Mouse (Mus musculus) gastrocnemius, adult 8-10 months (tissue): Measurements from ENCODE around the gene Clmn. TPM values are rescaled to one million over a fixed set of nuclear protein-coding genes. Genes with fewer than 3 reads are reported as not detected.
A peak's percentile ranks its signal among the peaks of the same experiment; 100 is the strongest.

ENCODE experiments used
- DNase-seq, 2 experiments: peaks; one replicate each; pipeline ENCODE4 v3.0.0; 2022; ENCODE audit warnings: low spot score in 2 of 2
- total RNA-seq, 4 experiments: library from RNA; stranded (reverse); gene quantifications; 2 replicates each; pipeline ENCODE4 v1.2.4; 2022

Clmn gene
- total RNA-seq, 4 experiments from 2014 or later: 0.73 to 2.1 (median 1.5) TPM

DNA sequence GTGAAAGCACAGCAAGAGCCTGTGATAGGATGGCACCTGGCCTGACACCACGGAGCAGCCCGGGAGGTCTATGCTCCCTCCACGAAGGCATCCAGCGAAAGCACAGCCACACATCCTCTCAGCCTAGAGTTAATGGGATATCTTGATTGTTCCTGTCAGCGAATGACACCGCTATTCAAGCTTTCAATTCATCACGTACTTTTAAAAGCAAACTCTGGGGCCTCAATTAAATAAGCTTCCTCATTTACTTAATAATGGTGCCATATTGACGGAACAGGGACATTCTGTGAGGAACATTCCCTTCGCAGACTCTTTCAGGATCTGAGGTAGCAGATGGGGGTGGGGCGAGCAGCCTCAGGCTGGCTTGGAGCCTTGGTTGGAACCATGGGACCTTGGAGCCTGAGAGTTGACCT is 14.7 kb upstream of the Clmn start:
- DNase-seq: no peak

DNA sequence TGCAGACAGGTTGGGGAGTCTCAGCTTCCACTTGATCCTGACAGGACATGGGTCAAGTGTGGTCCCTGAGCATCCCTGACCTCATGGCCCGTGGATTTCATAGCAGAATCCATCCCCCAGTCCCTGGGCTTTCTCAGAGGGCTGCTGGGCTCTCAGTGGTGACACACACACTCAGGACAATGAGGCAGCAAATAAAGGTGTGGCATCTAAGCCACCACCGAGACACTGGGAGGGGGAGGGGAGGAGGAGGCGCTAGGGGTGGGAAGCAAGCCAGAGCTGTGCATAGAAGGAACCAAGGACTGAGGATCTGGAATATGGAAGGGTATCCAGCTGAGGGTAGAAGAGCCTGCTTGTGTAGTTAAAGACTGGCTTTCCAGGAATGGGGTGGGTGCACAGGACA is 11.2 kb upstream of the Clmn start:
- no peak for DNase-seq

DNA sequence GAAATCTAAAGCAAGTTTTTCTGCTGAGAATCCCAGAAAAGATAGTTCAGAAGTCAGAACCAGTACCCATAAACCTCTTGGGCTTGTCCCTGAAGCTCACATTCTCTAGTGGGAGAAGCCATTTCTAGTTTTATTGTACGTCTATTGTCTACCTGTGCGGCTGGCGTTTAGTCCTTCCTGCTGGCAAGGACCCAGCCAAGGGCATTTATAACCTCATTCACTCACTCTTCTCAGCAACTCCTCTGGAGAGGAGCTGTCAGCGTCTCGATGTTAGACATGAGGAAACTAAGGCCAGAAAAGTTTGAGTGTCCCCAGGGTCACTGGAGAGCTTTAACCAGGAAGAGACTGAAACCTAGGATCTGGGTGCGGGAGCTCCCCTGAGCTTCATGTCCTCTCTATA is 7.1 kb upstream of the Clmn start:
- no peak for DNase-seq

DNA sequence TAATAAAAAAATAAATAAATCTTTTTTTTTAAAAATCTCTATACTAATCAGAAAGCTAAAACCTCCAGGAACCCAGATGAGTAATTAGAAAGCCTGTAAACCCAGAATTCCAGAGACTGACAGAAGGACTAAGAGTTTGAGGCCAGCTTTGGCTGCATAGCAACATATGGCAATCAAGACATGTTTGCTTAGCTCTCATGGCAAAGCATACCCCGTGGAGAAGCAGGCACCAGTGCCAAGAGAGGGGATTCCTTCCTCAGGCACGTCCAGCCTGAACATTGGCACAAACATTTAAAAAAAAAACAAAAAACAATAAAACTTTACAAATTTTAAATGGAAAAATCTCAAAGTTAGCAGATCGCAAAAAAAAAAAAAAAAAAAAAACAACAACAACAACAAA is 4.9 kb upstream of the Clmn start:
- no peak for DNase-seq

DNA sequence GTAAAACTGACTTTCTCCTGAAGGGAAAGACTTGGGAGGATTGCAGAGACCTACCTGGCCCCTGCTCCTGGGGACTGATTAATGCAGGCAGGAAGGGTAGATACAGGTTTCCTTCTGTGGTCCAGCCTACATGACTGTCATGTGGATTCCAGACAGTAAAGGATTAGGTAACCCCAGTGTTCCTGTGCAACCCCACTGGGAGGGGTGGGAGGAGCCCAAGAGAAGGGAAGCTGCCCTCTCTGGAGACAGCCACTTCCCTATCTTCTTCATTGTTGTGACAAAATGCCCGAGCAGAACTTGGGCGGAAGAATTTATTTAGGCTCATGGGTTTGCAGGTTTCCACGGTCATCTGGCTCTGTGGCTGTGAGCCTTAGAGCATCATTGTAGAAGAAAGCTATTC is 3.6 kb upstream of the Clmn start:
- DNase-seq: no peak

DNA sequence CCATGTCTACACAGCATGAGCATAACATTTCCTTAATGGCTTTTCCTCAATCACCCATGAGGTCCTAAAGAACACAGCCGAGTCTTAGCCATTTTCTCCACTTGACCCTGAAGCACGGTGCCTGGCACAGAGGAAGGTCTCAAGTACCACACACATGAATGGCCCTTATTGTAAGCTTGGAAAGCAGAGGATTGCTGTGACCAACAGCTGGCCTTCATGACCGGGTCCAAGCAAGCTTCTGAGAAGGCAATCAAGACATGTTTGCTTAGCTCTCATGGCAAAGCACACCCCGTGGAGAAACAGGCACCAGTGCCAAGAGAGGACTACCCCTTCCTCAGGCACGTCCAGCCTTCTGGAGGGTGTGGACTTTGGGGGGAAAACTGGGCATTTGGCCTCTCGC is 3.0 kb upstream of the Clmn start:
- DNase-seq: no peak

DNA sequence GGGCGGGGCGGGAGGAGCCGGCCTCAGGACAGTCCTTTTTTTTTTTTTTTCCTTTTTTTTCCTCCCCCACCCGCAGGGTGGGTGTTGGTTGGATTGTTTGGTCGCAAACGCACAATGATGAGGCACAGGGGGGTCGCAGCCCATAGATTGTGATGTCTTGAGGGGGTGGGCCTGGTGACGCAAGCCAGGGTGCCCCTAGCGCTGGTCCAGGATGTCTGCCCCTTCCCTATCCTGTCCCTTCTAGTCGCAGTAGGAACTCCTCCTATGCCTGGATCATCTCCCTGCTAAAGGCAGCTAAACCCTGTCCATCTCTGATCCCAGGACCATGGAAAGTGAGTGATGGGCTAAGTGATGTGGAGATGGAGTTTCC is 275 bp upstream of the Clmn start:
- no peak for DNase-seq

DNA sequence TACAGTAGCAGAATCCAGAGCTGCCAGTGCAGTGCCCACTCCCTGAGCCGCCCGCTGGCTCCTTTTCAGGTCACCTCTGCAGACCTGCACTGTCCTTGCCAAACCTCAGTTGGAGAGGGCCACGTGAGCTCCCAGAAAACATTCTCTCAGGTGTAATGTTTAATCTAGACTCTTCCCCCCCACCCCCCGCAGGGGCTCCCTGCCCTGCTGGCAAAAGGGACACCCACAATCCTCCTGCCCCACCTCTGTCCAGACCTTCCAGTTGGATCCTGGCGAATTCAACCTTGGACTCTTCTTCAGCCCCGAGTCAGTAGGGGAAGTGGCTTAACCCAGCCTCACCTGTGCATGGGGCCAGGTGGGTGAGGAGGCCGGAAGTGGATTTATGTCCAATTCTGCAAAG is 1.2 kb downstream of the Clmn start:
- no peak for DNase-seq

DNA sequence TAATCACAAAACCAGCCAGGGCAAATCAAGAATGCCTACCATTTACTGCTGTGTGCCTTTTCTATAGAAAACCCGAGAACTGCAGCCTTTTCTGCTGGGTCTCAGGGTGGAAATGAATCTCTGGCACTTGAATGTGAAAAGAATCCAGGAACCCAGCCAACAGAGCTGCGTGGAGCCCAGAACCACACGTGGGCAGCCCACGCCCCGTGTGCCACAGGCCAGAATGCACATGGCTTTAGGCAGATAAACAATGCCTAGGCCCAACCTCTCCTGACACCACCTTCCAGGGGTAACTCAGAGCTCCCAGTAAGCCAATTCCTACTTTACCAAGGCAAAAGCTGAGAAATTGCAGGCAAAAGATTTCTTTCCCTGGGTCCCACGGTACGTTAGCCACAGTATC is 5.7 kb downstream of the Clmn start:
- DNase-seq: no peak

DNA sequence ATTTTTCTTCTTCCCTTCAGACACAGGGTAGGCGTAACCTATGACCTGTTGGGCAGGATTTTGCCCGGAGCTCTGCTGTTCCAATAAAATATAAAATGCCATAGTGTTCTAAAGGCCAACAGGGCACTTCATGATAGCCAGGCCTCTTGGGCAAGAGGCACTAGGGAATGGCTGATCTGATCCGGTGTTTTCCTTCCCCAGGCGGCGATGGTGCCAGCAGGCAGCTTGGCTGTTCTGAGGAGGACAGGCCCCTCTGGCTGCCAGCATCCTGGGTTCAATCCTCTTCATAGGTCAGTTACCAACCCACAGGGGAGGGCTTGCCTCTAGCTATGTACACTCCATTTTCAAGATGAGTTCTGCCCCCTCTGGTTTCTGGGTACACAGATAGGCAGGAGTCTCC is 6.1 kb downstream of the Clmn start:
- no peak for DNase-seq

DNA sequence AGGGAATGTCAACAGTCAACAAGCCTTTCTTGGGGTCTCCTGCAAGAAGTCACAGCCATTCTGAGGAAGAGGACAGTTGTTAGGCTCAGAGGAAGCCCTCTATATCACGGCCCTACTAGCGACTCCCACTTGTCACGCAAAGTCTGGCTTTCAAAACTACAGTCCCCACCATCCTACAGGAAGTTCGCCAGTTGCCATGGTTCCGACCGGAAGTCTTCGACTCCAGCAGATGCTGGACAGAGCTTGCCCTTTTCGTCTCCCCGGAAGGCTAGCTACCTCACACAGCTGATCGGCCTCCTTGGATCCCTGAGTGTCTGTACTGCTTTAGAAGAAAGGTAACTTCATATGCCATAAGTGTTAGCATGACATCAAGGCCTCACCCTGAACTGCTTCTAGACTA is 7.3 kb downstream of the Clmn start:
- DNase-seq: no peak

DNA sequence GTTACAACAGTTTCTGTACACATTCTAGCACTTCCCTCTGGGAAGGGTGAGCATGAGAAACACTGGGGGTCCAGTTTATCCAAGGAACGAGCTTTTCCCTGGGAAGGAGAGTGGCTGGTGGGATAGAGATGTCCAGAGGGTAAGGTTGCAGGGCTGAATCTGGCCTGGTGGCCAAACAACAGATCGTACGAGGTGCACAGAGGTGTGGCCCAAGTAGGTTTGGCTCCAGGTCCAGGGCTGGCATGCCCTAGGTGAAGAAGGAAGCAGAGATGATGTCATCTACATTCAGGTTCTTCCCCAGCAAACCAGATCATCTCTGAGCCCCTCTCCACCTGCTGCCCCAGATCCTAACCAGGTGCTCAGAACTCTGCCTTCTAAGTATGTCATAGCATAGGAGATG is 8.3 kb downstream of the Clmn start:
- no peak for DNase-seq

DNA sequence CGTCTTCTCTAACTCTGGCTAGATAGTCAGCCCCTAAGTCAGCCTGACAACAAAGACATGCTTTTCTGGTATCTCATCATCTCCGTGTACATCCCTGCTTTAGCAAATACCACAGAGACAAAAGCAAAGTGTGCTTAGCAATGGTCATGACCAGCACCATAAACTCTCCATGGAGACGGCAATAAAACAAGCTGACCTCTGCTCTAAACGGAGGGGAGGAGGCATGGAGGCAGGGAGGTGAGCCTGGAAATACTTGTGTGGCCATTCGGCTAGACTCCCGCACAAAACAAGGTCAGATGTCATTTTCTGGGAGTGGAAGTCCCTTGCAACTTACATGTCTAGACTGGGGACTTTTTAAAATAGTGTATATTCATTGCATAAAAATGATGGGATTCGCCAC is 9.3 kb downstream of the Clmn start:
- DNase-seq: no peak

DNA sequence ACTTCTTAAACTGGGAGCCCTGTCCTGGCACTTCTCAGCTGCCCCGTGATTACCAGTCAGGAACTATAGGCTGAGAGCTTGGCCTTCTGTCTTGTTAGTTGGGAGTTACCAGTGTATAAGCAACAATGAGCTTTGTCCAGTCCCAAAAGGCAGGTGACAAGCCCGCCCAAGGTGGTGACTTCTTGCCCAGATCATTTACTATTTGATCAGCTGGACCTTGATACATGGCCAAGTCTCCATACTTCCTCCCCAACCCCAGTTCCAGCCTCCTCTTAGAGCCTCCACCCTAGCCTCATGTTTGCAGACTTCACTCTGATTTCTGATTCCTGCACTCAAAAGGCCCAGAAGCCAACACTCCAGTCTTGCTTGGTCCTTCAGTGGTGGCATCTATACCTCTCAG is 10.1 kb downstream of the Clmn start:
- DNase-seq: no peak

DNA sequence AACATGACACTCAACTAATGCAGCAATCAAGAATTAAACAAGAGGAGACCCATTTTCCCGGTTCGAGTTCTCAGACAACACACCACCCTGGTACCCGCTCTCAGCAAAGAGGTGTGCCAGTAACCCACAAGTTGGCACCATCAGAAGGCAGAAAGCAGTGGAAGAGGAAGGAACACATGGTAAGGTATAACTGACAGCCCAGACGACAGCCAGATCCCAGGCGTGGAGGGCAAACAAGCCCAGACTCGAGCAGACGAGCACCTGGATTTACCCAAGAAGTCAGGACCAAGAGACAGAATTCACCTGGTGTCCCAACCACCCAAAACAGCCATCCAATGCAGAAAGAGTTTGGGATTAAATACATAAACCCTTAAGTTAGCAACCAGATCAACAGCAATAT is 11.5 kb downstream of the Clmn start:
- no peak for DNase-seq

DNA sequence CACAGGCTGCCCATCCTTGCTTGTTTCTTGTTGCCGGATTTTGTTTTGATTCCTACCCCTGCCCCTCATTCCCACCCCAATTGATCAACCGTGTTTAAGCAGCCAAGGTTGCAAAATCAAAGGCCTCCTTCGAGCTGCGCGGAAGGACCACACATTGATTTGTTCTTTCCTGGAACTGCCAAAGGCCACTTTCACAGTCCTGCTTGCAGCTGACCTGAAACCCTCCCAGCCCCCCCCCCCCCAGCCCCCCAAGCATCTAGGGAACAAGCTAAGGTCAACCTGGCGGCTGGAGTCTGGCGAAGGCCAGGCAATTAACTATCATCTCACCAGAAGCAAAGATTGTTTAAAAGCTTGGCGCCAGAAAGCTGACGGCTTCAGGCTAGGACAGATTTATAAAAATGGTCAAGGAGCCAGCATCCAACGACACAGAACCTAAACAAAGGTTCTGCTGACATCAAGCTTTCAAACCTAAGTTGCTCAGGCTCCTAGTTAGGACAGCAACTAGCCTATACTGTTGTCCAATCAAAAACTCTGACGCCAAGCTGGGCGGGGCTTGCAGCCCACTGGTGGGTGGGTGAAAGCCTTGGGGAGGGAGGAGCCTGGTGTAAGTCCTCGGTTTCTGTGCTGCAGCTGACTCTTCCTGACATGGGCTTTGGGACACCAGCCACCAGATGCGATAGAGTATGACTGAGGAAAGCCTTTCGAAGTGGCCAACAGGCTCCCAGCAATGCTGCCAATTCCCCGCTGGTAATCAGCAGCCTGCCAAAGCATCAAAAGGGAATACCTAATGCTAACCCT is 13.0 kb downstream of the Clmn start:
- DNase-seq: peak in 1 of 2 experiments; percentile 51

DNA sequence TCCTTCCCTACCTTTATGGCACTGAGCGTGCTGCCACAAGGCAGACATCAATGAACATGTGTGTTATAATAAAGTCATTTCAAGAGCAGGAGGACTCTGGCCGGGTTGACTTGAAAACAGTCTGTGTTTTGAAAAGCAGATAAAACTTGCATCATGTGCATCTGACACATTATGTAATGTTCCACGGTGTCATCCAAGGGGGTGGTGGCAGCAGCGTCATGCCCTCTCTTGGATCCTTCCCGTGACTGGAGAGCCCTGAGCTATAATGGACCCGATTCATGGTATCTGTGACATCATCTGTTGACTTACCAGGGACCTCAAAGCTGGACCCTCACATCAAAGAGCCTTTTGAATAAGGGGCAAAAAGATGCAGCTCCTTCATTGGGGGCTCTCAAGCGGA is 14.8 kb downstream of the Clmn start:
- no peak for DNase-seq

DNA sequence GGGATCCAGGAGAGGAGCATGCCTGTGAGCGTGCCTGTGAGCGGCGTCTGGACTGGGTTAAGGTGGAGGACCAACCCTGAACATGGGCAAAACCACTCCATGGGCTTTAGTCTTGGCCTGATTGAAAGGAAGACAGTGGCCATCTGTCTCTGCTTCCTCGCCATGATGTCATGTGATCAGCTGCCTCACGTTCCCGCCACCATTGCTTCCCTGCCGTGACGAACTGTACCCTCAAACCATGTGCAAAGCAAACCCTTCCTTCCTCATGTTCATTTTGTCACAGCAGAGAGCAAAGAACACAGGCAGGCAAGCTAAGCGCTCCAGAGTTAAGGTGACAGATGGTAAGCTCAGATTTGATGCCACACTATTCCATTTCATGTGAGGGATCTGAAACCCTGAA is 16.2 kb downstream of the Clmn start:
- DNase-seq: no peak

DNA sequence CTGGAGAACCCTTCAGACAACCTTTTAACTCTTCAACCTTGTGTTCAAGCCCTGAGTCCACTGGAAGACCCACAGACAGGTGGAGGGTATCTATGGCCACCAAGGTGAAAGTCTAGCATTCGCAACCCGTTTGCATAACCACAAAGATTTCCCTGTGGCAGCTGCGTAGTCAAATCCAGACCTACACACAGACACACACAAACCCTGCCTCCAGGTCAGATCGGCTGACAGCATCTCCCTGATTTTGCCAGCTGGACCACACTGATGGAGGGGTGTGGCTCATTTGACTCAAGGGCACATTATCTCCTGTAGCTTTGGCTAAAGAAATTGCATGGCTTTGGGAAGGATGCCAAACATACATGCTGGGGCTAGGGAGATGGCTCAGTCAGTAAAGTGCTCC is 17.6 kb downstream of the Clmn start:
- DNase-seq: no peak

DNA sequence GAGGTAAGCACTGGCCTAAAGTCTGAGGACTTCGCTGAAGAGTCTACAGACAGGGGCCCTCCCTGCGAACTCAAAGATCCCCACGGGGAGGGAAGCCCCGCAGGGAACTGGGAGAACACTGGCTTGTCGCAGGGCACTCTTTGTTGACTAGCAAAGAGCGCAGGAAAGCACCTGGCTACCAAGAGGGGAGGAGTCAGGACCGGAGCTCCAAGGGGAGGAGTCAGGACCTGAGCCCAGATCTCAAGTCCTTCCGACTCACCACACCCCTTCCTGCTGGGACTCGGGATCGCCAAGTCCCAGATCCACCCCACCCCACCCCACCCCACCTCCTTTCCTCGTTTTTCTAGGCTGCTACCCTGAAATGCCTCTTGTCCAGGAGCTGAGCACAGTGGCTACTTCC is 19.2 kb downstream of the Clmn start:
- no peak for DNase-seq

DNA sequence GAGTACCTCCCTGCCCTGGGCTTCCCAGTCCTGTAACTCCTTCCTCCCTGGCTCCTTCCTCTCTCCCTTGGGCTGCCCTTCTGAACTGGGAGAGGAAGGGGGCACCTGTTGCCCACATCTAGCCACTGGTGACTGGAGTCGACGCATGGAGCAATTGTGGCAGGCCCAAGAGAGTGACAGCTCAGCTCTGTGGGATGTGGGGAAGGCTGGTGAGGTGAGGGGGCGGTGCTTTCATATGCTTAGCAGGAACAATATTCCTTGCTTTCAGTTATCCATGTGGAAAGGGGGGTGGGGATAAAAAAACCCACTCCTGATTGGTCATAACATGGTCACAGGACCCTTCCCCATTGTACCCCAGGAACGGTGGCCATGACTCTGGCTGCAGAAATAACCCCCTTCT is 19.9 kb downstream of the Clmn start:
- DNase-seq: no peak

DNA sequence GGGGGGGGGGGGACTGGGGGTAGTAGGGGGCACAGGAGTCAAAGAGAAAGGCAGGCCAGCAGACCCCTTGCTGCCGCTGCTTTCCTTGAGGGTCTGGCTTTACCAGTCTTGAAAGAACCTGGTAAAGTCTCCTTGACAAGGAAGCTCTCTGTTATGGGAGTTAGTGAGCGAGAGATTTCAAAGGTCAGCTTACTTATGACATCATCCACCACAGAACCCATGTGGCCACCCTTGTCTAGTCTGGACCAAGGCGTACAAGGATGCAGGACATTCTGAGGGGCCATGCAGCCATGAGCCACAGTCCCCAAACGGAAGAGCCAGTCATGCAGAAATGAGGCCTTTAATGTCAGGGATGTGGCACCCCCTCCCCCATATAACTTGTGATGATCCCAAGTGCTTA is 20.6 kb downstream of the Clmn start:
- no peak for DNase-seq

DNA sequence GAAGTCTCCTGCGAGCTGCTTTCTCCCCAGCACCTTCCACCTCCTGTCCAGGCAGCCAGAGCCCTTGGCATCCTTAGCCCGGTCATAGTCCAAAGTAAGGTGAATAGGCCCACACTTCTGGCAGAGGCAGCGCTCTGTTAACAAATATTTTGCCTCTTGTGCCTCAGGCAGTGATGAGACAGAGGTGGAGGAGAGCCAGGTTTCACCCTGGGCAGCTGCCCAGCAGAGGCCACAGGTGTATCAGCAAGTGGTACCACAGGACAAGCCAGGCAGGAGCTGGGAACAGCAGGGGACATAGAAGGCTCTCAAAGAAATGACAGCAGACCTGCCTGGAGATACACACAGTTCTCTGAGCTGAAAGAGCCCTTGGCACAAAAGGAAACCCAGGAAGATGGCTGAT is 23.6 kb downstream of the Clmn start:
- no peak for DNase-seq

DNA sequence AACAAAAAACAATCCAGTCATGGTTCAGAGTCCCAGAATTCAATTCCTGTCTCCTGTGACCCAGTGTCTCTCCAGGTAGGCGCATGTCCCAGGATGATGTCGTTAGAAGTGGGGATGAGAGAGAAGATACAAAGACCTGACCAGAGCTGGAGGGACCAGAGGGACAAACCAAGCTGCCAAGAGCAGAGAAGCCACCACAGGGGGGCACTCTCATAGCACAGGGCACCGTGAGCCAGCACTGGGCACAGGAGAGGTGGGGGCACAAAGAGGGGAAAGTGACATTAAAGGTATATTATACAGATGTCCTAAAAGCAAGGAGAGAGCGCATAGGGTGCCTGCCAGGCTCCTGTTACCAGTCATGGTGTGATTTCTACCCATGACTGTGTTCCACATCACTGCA is 25.9 kb downstream of the Clmn start:
- DNase-seq: no peak
